In the genomic region with DNA sequence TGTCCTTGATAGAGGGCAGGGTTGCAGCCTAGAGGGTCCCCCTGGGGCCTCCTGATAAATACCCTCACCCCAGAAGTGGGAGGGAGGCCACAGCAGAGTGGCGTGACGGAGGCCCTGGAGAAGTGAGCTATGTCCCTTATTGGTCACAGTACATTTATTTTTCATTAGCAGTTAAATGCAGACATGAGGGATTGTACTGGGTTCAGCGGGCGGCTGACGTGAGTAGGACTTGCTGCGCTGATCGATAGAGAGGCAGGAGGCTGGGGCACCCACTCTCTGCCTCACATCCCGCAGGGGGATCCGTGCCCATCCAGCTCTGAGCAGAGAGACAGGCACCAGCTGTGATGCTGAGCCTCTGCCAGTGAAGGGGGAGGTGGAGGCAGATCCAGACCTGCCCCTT, we compare ENCODE assay signal across 13 mouse cellular contexts. TPM values are rescaled to one million over a fixed set of nuclear protein-coding genes. Genes with fewer than 3 reads are reported as not detected.
DNase-seq lines count a peak whose midpoint lies in the region; ATAC-seq lines count a peak whose summit lies in the region.
"Had no signal": no experiment of that assay in that cellular context is flagged by ENCODE, and none has a peak within 500 bp of the region (broad histone marks: within the 10 kb centered on the region; RNA-seq: fewer than 3 reads in every experiment).

No protein-coding gene starts in this region.

- H3K9me3 ChIP-seq in forebrain, embryonic 10.5 days: no peaks in the 10 kb centered on the region
- no peaks in the 10 kb centered on the region for H3K9me3 ChIP-seq in forebrain, embryonic 12.5 days
- H3K9me3 ChIP-seq in forebrain, embryonic 15.5 days: no peaks in the 10 kb centered on the region
- no peaks in the 10 kb centered on the region for H3K9me3 ChIP-seq in midbrain, embryonic 16.5 days (replicated peaks; ENCODE audit: control insufficient read depth, low read length, poor library complexity, severe bottlenecking)
- H3K9me3 ChIP-seq: heart, embryonic 15.5 days had no signal

- ATAC-seq in forebrain, embryonic 12.5 days (ENCODE audit: low FRiP score): no peak
- peak; percentile 3; the same call in 1 of the 2 replicates for ATAC-seq in forebrain, embryonic 15.5 days (replicated peaks)
- no peak for ATAC-seq in midbrain, embryonic 16.5 days

- no peak overlapping the region for H3K4me2 ChIP-seq in forebrain, embryonic 12.5 days
- H3K4me2 ChIP-seq in forebrain, embryonic 15.5 days (replicated peaks): no peak overlapping the region
- H3K4me2 ChIP-seq in midbrain, embryonic 16.5 days (ENCODE audit: low read length): no peak overlapping the region
- H3K4me2 ChIP-seq: heart, embryonic 15.5 days; lung, embryonic 14.5 days had no signal

- no peaks in the 10 kb centered on the region for H3K36me3 ChIP-seq in forebrain, embryonic 10.5 days (replicated peaks)
- H3K36me3 ChIP-seq in forebrain, embryonic 12.5 days (replicated peaks): no peaks in the 10 kb centered on the region
- 0 out of 2 replicates have a peak, but pooled peaks cover 4% of the 10 kb centered on the region for H3K36me3 ChIP-seq in forebrain, embryonic 15.5 days
- H3K36me3 ChIP-seq in midbrain, embryonic 16.5 days (ENCODE audit: control insufficient read depth, insufficient read depth, low read length): 0 out of 2 replicates have a peak, but pooled peaks cover 3% of the 10 kb centered on the region
- H3K36me3 ChIP-seq: heart, embryonic 15.5 days had no signal

- DNase-seq in forebrain, embryonic 10.5 days (ENCODE audit: extremely low spot score, low spot score): no peak
- DNase-seq in layer of hippocampus, adult 18-20 months (ENCODE audit: low spot score in 2 of 2): peak; percentile 37 to 51
- no peak for DNase-seq in layer of hippocampus, postnatal 10 days (ENCODE audit: low spot score in 2 of 2)
- no peak for DNase-seq in thymus, adult 18-20 months
- no peak for DNase-seq in spleen, adult 18-20 months
- DNase-seq: adrenal gland, postnatal 25 days; kidney, adult 8-10 months; lung, embryonic 14.5 days; right cerebral cortex, postnatal 4 days had no signal

- H3K9ac ChIP-seq in forebrain, embryonic 12.5 days: no peak overlapping the region; the same call in 1 of the 2 replicates
- H3K9ac ChIP-seq in forebrain, embryonic 15.5 days (replicated peaks): no peak overlapping the region
- H3K9ac ChIP-seq in midbrain, embryonic 16.5 days (ENCODE audit: low read depth, low read length): peak overlapping the region; percentile 52; the same call in 1 of the 2 replicates
- H3K9ac ChIP-seq: heart, embryonic 15.5 days; lung, embryonic 14.5 days had no signal

- 86% methylated on average over 9 of the region's 9 CpGs for WGBS in forebrain, embryonic 10.5 days
- WGBS in forebrain, embryonic 12.5 days: 78% methylated on average over 9 of the region's 9 CpGs
- WGBS in forebrain, embryonic 15.5 days: 62% methylated on average over 9 of the region's 9 CpGs
- 53% methylated on average over 9 of the region's 9 CpGs for WGBS in midbrain, embryonic 16.5 days

- peaks cover 96% of the 10 kb centered on the region for H3K27me3 ChIP-seq in forebrain, embryonic 10.5 days (ENCODE audit: poor library complexity, severe bottlenecking)
- H3K27me3 ChIP-seq in forebrain, embryonic 12.5 days: peaks cover 57% of the 10 kb centered on the region
- H3K27me3 ChIP-seq in forebrain, embryonic 15.5 days: no peaks in the 10 kb centered on the region
- no peaks in the 10 kb centered on the region for H3K27me3 ChIP-seq in midbrain, embryonic 16.5 days (ENCODE audit: control insufficient read depth, insufficient read depth, low read depth, low read length)

- H3K27ac ChIP-seq in forebrain, embryonic 10.5 days: 0 out of 2 replicates have a peak overlapping the region, but pooled peaks have one; percentile 44
- no peak overlapping the region for H3K27ac ChIP-seq in forebrain, embryonic 12.5 days
- H3K27ac ChIP-seq in forebrain, embryonic 15.5 days (replicated peaks): no peak overlapping the region
- no peak overlapping the region for H3K27ac ChIP-seq in midbrain, embryonic 16.5 days (ENCODE audit: low read length)
- H3K27ac ChIP-seq: heart, embryonic 15.5 days had no signal

- H3K4me3 ChIP-seq in forebrain, embryonic 10.5 days: no peak overlapping the region
- no peak overlapping the region for H3K4me3 ChIP-seq in forebrain, embryonic 12.5 days (replicated peaks)
- H3K4me3 ChIP-seq in forebrain, embryonic 15.5 days: no peak overlapping the region
- no peak overlapping the region for H3K4me3 ChIP-seq in midbrain, embryonic 16.5 days (ENCODE audit: low read depth, low read length)
- H3K4me3 ChIP-seq: heart, embryonic 15.5 days had no signal

- peaks cover 42% of the 10 kb centered on the region for H3K4me1 ChIP-seq in forebrain, embryonic 10.5 days
- H3K4me1 ChIP-seq in forebrain, embryonic 12.5 days: peaks cover 21% of the 10 kb centered on the region
- H3K4me1 ChIP-seq in forebrain, embryonic 15.5 days: peaks cover 19% of the 10 kb centered on the region
- H3K4me1 ChIP-seq in midbrain, embryonic 16.5 days (ENCODE audit: control insufficient read depth, insufficient read depth, low read length): peaks cover 6% of the 10 kb centered on the region; the same call in 1 of the 2 replicates

RNA-seq across cellular contexts. Expression of a gene that starts 33.8 kb away (rescaled TPM):
- 0.58 TPM in 2 replicates for polyA plus RNA-seq in forebrain, embryonic 10.5 days (2016; fragmentation: Nextera tagmentation; extraction: Ambion mirVana)
- polyA plus RNA-seq in forebrain, embryonic 12.5 days (2016; fragmentation: Nextera tagmentation; extraction: Ambion mirVana): 0.32 and 0.96 TPM in 2 replicates
- total RNA-seq in layer of hippocampus, adult 18-20 months (2021): 1 to 10 TPM in 1 of 2 experiments, under 1 TPM in 1; 0.99 to 1.1 TPM
- total RNA-seq in layer of hippocampus, postnatal 10 days (2021): 1 to 10 TPM; 1.7 to 2.6 TPM
- polyA plus RNA-seq in forebrain, embryonic 15.5 days (2015; fragmentation: Nextera tagmentation; extraction: Ambion mirVana): 0.73 and 1.2 TPM in 2 replicates
- 0.57 and 0.77 TPM in 2 replicates for polyA plus RNA-seq in midbrain, embryonic 16.5 days (2015; fragmentation: Nextera tagmentation; extraction: Ambion mirVana)

RNA-seq across cellular contexts. Expression of a gene that starts 38.2 kb away (rescaled TPM):
- polyA plus RNA-seq in forebrain, embryonic 10.5 days (2016; fragmentation: Nextera tagmentation; extraction: Ambion mirVana): 2.4 TPM in 2 replicates
- 4.8 and 5.6 TPM in 2 replicates for polyA plus RNA-seq in forebrain, embryonic 12.5 days (2016; fragmentation: Nextera tagmentation; extraction: Ambion mirVana)
- total RNA-seq in layer of hippocampus, adult 18-20 months (2021): 100 to 1,000 TPM; 160 to 161 TPM
- 10 to 100 TPM; 89.8 to 92.8 TPM for total RNA-seq in layer of hippocampus, postnatal 10 days (2021)
- polyA plus RNA-seq in forebrain, embryonic 15.5 days (2015; fragmentation: Nextera tagmentation; extraction: Ambion mirVana): 16.6 and 16.9 TPM in 2 replicates
- 14.1 and 16.3 TPM in 2 replicates for polyA plus RNA-seq in midbrain, embryonic 16.5 days (2015; fragmentation: Nextera tagmentation; extraction: Ambion mirVana)

Comparison
In these comparisons a context has a peak if more than half of its experiments do, and no peak if none do; other contexts are left out.
1. DNase-seq: peak in layer of hippocampus, adult 18-20 months (2 of 2); none in forebrain, embryonic 10.5 days (single experiment), layer of hippocampus, postnatal 10 days (0 of 2), thymus, adult 18-20 months (0 of 2) and spleen, adult 18-20 months (0 of 2).